Mouse (Mus musculus): ENCODE measurements around the gene Tdpoz4.
"Not testable (repeated sequence)": the region's sequence is repeated elsewhere in the genome, so short reads cannot be mapped to it uniquely, and the experiment has no call there.

Gene Tdpoz4

DNA sequence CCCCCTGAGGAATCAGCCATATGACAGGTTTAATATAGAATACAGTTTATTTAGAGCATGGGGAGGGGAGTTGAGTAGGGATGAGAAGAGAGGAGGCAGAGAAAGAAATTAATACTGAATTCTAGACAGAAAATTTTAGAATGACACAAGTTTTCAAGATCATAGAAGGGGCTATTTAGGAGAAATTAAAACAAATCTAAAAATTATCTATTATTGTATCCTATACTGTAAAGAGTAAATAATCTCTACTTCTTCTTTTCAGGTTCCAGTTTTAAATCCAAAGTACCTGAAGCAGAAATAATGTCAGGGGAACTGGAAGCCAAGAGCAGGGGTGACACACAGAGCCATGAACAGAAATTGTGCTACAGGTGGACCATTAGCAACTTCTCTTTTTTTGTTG, at the start of gene Tdpoz4:
Gene Tdpoz4, plus strand, starts transcription at position 301 of the 400 bp plus-strand sequence.
- not testable (repeated sequence) for DNase-seq

DNA sequence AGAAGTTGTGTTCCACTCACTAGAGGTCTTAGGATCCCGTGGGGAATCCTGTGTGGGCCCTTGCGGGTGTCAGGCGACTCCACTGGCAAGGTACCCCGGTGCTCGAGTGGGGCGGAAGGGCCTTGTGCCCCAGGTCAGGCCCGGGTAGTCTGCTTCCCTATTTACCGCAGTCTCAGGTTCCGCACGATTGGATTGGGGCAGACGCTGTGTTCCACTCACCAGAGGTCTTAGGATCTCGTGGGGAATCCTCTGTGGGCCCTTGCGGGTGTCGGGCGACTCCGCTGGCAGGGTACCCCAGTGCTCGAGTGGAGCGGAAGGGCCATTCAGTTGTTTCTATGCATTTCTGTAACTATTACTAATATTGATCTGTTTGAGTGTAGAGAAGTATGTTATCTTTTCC, 42.2 kb upstream of the Tdpoz4 start:
- not testable (repeated sequence) for DNase-seq

DNA sequence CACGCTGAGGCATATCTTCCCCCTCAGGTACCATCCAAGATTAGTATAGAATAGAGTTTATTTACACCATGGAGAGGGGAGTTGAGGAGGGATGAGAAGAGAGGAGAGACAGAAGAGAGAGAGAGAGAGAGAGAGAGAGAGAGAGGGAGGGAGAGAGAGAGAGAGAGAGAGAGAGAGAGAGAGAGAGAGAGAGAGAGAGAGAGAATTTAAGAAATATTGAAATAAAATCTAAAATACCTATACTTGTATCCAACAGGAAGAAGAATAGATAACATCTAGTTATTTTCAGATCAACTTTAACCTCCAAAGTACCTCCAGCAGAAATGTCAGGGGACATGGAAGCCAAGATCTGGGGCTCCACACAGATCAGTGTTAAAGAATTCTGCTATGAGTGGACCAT, 23.5 kb upstream of the Tdpoz4 start, which contains the start of gene Gm5773:
Gene Gm5773, plus strand, starts transcription at position 301 of the 400 bp plus-strand sequence.
- DNase-seq = not testable (repeated sequence)

DNA sequence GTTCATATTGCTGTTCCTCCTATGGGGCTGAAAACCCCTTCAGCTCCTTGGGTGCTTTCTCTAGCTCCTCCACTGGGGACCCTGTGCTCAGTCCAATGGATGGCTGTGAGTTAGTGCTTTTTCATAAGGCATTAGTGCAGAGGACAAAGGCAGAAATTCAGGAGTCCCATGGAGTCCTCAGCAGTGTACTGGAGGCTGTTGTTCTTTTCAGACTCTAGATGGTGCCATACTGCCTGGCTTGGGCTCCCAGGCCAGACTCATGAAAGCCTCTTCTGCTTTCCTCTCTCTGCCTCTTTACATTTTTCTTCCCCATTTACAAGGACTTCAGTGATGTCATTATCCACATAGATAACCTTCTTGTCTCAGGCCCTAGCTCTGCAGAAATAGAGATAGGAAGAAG, 17.1 kb downstream of the Tdpoz4 start:
- peak; percentile 15 for DNase-seq

DNA sequence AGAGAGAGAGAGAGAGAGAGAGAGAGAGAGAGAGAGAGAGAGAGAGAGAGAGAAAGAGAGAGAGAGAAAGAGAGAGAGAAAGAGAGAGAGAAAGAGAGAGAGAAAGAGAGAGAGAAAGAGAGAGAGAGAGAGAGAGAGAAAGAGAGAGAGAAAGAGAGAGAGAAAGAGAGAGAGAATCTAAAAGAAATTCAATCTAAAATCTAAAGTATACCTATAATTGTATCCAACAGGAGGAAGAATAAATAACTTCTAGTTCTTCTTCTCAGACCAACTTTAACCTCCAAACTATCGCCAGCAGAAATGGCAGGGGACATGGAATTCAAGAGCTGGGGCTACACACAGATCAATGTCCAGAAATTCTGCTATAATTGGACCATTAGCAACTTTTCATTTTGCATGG, 29.5 kb downstream of the Tdpoz4 start, which contains the start of gene Tdpoz3:
Gene Tdpoz3, plus strand, starts transcription at position 301 of the 400 bp plus-strand sequence.
- not testable (repeated sequence) for DNase-seq

Data from kidney, adult 9 months (tissue).